Mouse (Mus musculus) megakaryocyte, embryonic 14.5 days (primary cell): ENCODE results near the gene 1700056E22Rik. TPM values are rescaled to one million over a fixed set of nuclear protein-coding genes. Genes with fewer than 3 reads are reported as not detected.

Experiments
- H3K27me3 ChIP-seq: replicated peaks from 2 replicates; pipeline ENCODE3; 2012; ENCODE audit warnings: inconsistent platforms
- H3K36me3 ChIP-seq: replicated peaks from 2 replicates; pipeline ENCODE3; 2012; ENCODE audit warnings: low read length, inconsistent platforms, mixed read lengths
- H3K4me1 ChIP-seq: 2 replicates; pipeline ENCODE4 v1.6.1; 2012; ENCODE audit warnings: inconsistent platforms
- H3K4me3 ChIP-seq: replicated peaks from 2 replicates; pipeline ENCODE3; 2012; ENCODE audit warnings: moderate library complexity, mild to moderate bottlenecking, inconsistent platforms
- H3K9me3 ChIP-seq: 2 replicates; pipeline ENCODE4 v1.6.1; 2012; ENCODE audit warnings: inconsistent platforms
- FLI1 ChIP-seq: IDR thresholded peaks from 2 replicates; pipeline ENCODE4 v1.6.1; 2012; ENCODE audit warnings: low read length, inconsistent platforms, mixed read lengths
- GATA1 ChIP-seq: IDR thresholded peaks from 3 replicates; pipeline ENCODE4 v1.6.1; 2012; ENCODE audit warnings: mixed read lengths, low read length, inconsistent platforms, borderline replicate concordance
- polyA plus RNA-seq: library from polyadenylated mRNA; stranded (reverse); fragments of >175 nt; gene quantifications from 2 replicates; pipeline ENCODE4 v1.2.3, GENCODE M21; 2012; ENCODE audit warnings: low replicate concordance; ENCODE audit not compliant: insufficient read depth

Gene 1700056E22Rik
- polyA plus RNA-seq, 1 experiment = 19.8 TPM

DNA sequence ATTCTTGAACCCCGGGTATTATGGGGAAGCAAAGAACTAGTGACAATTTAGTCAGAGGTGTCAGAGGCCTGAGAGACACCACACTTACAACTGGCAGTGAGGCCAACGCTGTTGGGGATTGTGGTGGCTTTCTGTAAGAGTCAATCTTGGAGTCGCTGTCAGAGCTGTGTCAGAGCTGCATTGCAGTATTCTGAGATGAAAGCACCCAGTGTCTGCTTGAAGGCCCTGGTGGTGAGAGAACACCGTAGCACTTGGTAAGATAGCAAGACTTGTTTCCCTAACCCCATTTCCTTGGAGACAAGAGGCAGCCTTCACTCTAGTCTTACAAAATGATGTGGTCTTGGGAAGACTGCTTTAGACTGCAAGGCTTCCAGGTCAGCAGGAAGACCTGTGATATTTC, 18.2 kb upstream of the 1700056E22Rik start:
- Histone ChIP-seq H3K36me3 (peaks cover 87% of the 10 kb centered on the region), H3K4me1 (peaks cover 88% of the 10 kb centered on the region), H3K27me3 (no peaks in the 10 kb centered on the region)

DNA sequence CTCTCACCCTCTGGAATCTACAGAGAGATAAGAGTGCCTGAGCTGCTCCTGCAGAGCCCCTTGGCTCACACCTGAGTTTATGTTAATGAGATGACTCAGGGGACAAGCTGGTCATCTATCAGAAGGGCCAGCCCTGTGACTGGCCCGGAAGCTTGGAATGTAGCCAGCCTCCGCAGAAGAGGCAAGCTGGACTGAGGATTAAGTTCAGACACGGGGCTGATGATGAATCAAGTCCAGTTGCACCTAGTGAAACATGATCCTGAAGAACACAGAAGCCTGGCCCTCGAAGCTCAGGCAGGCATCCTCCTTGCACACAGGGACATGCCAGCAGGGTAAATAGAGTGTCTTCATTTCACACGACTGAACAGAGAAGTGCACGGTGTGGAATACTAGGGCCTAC, 17.7 kb upstream of the 1700056E22Rik start:
- Histone ChIP-seq H3K9me3 (no peaks in the 10 kb centered on the region), H3K36me3 (peaks cover 87% of the 10 kb centered on the region), H3K27me3 (no peaks in the 10 kb centered on the region), H3K4me3 (peak overlapping the region; percentile 52), H3K4me1 (peaks cover 87% of the 10 kb centered on the region)
- no peak for TF ChIP-seq GATA1
- TF ChIP-seq FLI1 = no peak

More for the DNA sequence above, 18.2 kb upstream of the 1700056E22Rik start:
- no peaks in the 10 kb centered on the region for H3K9me3 ChIP-seq
- H3K4me3 ChIP-seq = peak overlapping the region; percentile 51
- TF ChIP-seq FLI1 (no peak), GATA1 (no peak)

DNA sequence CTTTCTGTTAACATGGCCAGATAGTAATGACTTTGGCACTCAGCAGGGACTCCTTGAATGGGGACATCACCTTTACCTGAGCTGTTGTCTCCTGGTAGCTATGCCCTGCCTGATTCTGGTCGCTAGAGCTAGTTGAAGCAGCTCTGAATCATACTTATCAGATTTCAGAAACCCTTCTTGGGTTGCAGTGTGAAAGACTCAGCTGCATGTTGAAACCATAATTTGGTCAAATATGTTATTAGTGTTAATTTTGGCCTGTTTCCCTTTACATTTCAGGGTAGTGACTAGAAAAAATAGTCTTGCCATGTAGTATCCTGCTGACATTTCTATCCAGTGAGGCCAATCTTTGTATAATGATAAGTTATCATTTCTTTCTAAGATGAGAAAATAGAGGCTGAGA, 17.2 kb upstream of the 1700056E22Rik start:
- peaks cover 87% of the 10 kb centered on the region for H3K36me3 ChIP-seq
- H3K9me3 ChIP-seq = no peaks in the 10 kb centered on the region
- H3K4me1 ChIP-seq = peaks cover 87% of the 10 kb centered on the region
- TF ChIP-seq FLI1 = no peak
- peak overlapping the region; percentile 47 for H3K4me3 ChIP-seq
- no peaks in the 10 kb centered on the region for H3K27me3 ChIP-seq

DNA sequence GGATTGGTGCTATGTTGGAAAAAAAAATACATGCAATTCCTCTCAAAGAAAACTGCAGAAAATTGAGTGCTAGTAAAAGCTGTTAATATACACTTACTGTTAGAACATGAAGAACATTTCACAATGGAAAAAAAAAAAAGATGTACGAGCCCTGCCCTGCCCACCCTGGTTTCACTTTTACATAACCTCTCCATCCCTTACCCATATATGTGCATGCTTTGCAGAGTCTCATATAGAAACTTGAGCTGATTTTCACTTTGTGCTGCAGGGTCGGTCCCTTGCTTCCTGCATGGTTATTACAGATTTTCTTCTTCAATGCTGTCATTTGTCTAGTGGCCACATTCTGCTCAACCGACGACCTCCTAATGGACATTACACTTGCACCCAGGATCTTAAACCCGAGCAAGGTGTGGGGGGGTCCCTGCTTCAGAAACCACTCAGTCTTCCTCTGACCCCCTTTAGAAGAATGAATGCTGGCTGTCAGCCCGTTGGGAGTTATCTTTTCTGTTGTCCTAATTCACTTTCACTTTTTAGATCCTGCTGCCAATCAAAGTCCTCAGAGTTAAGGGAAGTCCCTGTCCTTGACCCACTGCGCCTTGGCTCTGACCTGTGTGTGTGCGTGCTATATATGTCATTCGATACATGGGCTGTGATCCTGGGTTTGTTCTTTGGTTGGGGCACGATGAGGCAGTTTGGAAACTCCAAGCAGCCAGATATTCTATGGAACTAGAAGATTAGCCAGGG, 14.7 kb upstream of the 1700056E22Rik start:
- H3K4me3 ChIP-seq = peak overlapping the region; percentile 76
- H3K4me1 ChIP-seq = peaks cover 96% of the 10 kb centered on the region
- no peaks in the 10 kb centered on the region for H3K27me3 ChIP-seq
- peaks cover 97% of the 10 kb centered on the region for H3K36me3 ChIP-seq
- TF ChIP-seq GATA1 (no peak), FLI1 (no peak)
- H3K9me3 ChIP-seq = no peaks in the 10 kb centered on the region

DNA sequence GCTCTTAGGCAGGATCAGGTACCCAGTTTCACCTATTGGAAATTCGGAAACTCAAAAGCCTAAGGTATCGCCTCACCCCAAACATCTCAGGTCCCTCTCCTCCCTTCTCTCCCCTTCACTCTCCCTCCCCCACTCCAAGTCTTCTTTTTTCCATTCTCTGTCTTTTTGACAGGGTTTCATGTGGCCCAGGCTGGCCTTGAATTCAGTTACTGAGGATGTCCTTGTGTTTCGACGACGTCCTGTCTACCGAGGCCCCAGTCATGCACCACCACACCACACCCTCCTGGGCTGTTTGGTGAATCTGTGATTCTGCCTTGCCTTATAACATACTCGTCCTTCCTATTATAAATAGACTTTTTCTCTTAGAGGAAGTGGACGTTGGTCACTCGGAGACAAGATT, 13.7 kb upstream of the 1700056E22Rik start:
- peaks cover 96% of the 10 kb centered on the region for H3K4me1 ChIP-seq

DNA sequence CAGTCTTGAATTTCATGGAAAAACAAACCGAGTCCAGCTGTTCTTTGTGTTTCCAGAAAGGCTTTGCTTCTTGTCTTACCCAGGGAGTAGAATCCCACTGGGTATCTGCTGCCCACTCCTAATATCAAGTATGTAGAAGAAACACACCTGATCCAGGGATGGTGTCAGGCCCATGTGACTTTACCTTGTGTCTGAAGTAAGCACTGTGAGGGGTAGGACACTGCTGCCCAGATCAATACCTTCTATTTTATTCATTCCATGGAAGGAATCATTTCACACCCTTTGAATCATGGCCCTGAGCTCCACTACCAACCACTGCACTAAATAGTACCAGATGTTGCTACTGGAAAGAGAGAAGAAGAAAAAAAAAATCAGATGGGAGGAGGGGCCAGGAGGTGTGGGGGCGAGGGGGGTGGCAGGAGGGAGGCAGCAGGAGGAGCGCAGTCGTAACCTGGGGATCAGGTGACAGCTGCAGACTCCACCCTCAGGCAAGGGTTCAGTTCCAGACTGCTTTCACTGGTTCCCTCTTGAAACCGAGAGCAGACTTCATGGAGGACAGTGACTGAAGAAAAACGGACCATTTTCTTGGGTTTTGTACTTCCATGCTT, 12.1 kb upstream of the 1700056E22Rik start:
- Histone ChIP-seq H3K27me3 (no peaks in the 10 kb centered on the region), H3K36me3 (peaks cover 96% of the 10 kb centered on the region), H3K4me3 (no peak overlapping the region), H3K4me1 (peaks cover 96% of the 10 kb centered on the region), H3K9me3 (no peaks in the 10 kb centered on the region)
- TF ChIP-seq FLI1 (no peak), GATA1 (no peak)

More for the DNA sequence above, 13.7 kb upstream of the 1700056E22Rik start:
- H3K27me3 ChIP-seq = no peaks in the 10 kb centered on the region
- no peak for TF ChIP-seq GATA1
- no peak for TF ChIP-seq FLI1
- no peaks in the 10 kb centered on the region for H3K9me3 ChIP-seq
- H3K4me3 ChIP-seq = no peak overlapping the region
- peaks cover 96% of the 10 kb centered on the region for H3K36me3 ChIP-seq

DNA sequence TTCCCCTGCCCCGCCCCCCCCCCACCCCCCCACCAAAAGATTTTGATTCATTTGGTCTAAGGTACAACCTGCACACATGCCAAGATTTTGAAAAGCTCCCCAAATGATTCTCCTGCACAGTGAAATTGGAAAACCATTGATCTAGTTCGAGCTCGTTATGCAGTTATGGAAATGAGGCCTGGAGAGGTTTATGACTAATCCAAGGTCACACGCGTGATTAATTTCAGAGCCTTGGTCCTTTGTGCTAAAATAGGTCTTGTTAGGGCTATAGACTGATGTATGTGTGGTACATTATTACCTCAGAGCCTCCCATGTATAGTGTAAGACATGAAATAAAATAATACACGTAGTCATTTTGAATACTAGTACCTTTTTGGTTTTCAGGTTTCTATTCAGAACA, 9.3 kb upstream of the 1700056E22Rik start:
- H3K27me3 ChIP-seq = no peaks in the 10 kb centered on the region
- no peaks in the 10 kb centered on the region for H3K9me3 ChIP-seq
- peaks cover 96% of the 10 kb centered on the region for H3K36me3 ChIP-seq
- no peak for TF ChIP-seq GATA1
- no peak for TF ChIP-seq FLI1
- H3K4me1 ChIP-seq = peaks cover 96% of the 10 kb centered on the region
- no peak overlapping the region for H3K4me3 ChIP-seq

DNA sequence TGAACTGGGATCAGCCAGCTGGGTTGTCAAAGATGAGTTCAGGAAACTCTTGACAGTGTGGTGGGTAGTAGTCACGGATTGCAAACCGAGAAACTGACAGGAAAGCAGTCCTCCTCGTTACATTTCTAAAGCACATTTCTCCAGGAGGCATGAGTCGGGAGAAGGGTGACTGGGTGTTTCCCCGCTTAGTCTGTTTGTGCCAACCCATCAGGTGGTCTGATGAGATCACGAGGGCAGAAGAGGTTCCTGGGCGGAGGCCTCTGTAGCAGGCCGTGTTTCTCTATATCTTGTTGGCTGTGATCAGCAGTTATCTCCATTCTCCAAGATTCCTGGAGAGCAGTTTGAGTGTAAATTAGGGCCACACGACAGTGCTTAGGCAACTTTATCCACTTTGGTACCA, 8.6 kb upstream of the 1700056E22Rik start:
- no peaks in the 10 kb centered on the region for H3K27me3 ChIP-seq
- H3K36me3 ChIP-seq = peaks cover 97% of the 10 kb centered on the region
- H3K4me1 ChIP-seq = peaks cover 96% of the 10 kb centered on the region
- H3K4me3 ChIP-seq = peak overlapping the region; percentile 88
- H3K9me3 ChIP-seq = no peaks in the 10 kb centered on the region
- no peak for TF ChIP-seq GATA1

DNA sequence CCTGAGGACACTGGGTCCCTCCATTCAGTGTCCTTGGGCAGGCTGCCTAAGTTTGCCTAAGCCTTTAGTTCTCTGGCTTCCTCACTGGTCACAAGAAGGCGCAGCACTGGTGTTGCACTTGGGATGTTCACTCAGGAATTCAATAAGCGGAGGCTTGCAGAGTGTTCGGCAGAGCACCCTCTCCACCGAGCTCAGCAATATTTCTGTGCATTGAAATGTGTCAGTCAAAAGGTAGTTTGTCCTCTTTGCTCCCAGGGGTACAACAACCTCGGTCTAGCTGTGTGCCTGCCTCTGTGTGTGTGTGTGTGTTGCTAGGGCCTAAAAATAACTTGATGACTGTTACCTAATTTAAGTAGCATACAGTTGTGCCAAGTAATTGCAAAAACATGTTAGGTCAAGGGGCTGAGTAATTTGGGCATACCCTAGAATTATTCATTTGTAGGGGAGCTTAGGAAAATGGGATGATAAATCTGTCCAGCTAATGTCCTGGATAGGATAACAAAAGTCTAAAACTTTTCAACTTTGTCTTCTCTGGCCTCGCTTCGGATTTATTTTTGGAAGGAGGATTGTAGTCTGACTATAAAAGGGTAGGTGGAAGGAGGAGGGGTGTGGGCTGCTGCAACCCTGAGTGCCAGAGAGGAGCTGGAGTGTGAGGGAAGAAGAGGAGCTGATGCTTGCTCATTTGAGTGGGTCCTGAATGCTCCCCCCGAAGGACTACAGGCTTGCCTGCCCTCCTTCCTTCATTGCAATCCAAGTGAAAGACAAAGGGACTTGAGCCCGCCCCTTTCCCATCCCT, 7.9 kb upstream of the 1700056E22Rik start:
- no peak for TF ChIP-seq GATA1
- no peak for TF ChIP-seq FLI1
- Histone ChIP-seq H3K27me3 (no peaks in the 10 kb centered on the region), H3K36me3 (peaks cover 97% of the 10 kb centered on the region), H3K9me3 (no peaks in the 10 kb centered on the region), H3K4me3 (peak overlapping the region; percentile 88), H3K4me1 (peaks cover 97% of the 10 kb centered on the region)

DNA sequence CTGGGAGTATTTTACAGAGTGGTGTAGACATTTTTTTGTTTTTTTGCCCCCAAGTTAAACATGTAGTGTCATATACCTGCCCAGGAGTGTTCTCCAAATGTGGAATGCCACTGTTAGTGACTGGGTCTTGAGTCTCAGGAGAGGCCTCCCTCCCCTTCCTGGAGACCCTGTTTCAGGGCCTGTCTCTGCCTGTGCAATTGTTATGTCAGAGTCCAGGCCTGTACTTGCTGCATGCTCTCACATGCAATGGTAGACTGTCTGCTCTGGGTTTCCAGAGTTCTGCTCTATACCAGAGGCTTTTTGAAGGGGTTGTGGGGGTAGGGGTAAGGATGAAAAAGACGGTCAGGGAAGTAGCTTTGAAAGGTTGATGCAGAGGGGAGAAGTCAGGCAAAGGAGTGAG, 6.8 kb upstream of the 1700056E22Rik start:
- Histone ChIP-seq H3K4me1 (peaks cover 97% of the 10 kb centered on the region), H3K4me3 (peak overlapping the region; percentile 82), H3K36me3 (peaks cover 97% of the 10 kb centered on the region), H3K27me3 (no peaks in the 10 kb centered on the region), H3K9me3 (no peaks in the 10 kb centered on the region)
- TF ChIP-seq FLI1 (no peak), GATA1 (no peak)
